Mouse (Mus musculus) midbrain, embryonic 16.5 days (tissue): ENCODE measurements around the gene Rad51d. TPM values are rescaled to one million over a fixed set of nuclear protein-coding genes. Genes with fewer than 3 reads are reported as not detected.
A peak's percentile ranks its signal among the peaks of the same experiment; 100 is the strongest.

ENCODE experiments used
- ATAC-seq: fragments of 200-750 bp; cut with Nextera tagmentation; 2 replicates; pipeline ENCODE4 v1.8.0; 2017; ENCODE audit warnings: moderate TSS enrichment
- H3K27ac ChIP-seq: fragments of 300-500 bp; sonication (generic); 2 replicates; pipeline ENCODE4 v1.5.1; 2014; ENCODE audit warnings: mild to moderate bottlenecking, low read length, mixed read lengths
- H3K27me3 ChIP-seq: fragments of 300-500 bp; sonication (generic); 2 replicates; pipeline ENCODE4 v1.6.1; 2014; ENCODE audit warnings: low read depth, low read length, mixed read lengths; ENCODE audit not compliant: control insufficient read depth, insufficient read depth
- H3K36me3 ChIP-seq: fragments of 300-500 bp; sonication (generic); 2 replicates; pipeline ENCODE4 v1.6.1; 2014; ENCODE audit warnings: mild to moderate bottlenecking, low read length, moderate library complexity, mixed read lengths; ENCODE audit not compliant: control insufficient read depth, insufficient read depth
- H3K4me1 ChIP-seq: fragments of 300-500 bp; sonication (generic); 2 replicates; pipeline ENCODE4 v1.6.1; 2014; ENCODE audit warnings: mild to moderate bottlenecking, low read length, mixed read lengths; ENCODE audit not compliant: control insufficient read depth, insufficient read depth
- H3K4me2 ChIP-seq: fragments of 300-500 bp; sonication (generic); 2 replicates; pipeline ENCODE4 v1.6.1; 2014; ENCODE audit warnings: mild to moderate bottlenecking, low read length, mixed read lengths
- H3K4me3 ChIP-seq: fragments of 300-500 bp; sonication (generic); 2 replicates; pipeline ENCODE4 v1.5.1; 2014; ENCODE audit warnings: low read depth, mild to moderate bottlenecking, low read length, moderate library complexity, mixed read lengths
- H3K9ac ChIP-seq: fragments of 300-500 bp; sonication (generic); 2 replicates; pipeline ENCODE4 v1.6.1; 2014; ENCODE audit warnings: low read depth, low read length, mixed read lengths
- H3K9me3 ChIP-seq: fragments of 300-500 bp; sonication (generic); replicated peaks from 2 replicates; pipeline ENCODE4 v1.6.1; 2014; ENCODE audit warnings: mild to moderate bottlenecking, low read length, mixed read lengths; ENCODE audit not compliant: control insufficient read depth, poor library complexity, severe bottlenecking
- WGBS: fragments of 180-500 bp; shearing (Covaris S2); extraction: QIAGEN DNeasy Blood & Tissue Kit; methylation state at CpG from one replicate; pipeline ENCODE4 v1.1.7; 2014; 5-methylcytosine and 5-hydroxymethylcytosine counted together
- polyA plus RNA-seq: library from polyadenylated mRNA; unstranded; fragments of >200 nt; fragmentation: Nextera tagmentation; extraction: Ambion mirVana; gene quantifications from 2 replicates; pipeline ENCODE4 v1.2.1, GENCODE M21; 2015

Gene Rad51d
- polyA plus RNA-seq, 1 experiment from 2014 or later, result 13.7 TPM

GRCm38 (mm10) chr11:82854111-82854510, 36.3 kb downstream of the Rad51d start:
- Histone ChIP-seq H3K27me3 (no peaks in the 10 kb centered on the region), H3K4me2 (no peak overlapping the region), H3K27ac (no peak overlapping the region), H3K4me1 (no peaks in the 10 kb centered on the region; the same call in 1 of the 2 replicates), H3K36me3 (no peaks in the 10 kb centered on the region), H3K9me3 (no peaks in the 10 kb centered on the region), H3K9ac (no peak overlapping the region), H3K4me3 (no peak overlapping the region)
- ATAC-seq, result no peak
- 89% methylated on average over 6 of the region's 6 CpGs for WGBS

GRCm38 (mm10) chr11:82852958-82853357, 37.5 kb downstream of the Rad51d start:
- no peak for ATAC-seq
- no peaks in the 10 kb centered on the region for H3K36me3 ChIP-seq
- H3K9me3 ChIP-seq, result no peaks in the 10 kb centered on the region
- no peak overlapping the region for H3K27ac ChIP-seq
- no peak overlapping the region for H3K4me3 ChIP-seq
- H3K4me2 ChIP-seq, result no peak overlapping the region
- 90% methylated on average over 7 of the region's 7 CpGs for WGBS
- H3K9ac ChIP-seq, result no peak overlapping the region
- H3K27me3 ChIP-seq, result no peaks in the 10 kb centered on the region
- no peaks in the 10 kb centered on the region; the same call in 1 of the 2 replicates for H3K4me1 ChIP-seq

- no peak overlapping the region for H3K4me2 ChIP-seq
- ATAC-seq, result no peak
- 82% methylated on average over 10 of the region's 10 CpGs for WGBS
- H3K4me3 ChIP-seq, result no peak overlapping the region
- no peaks in the 10 kb centered on the region; the same call in 1 of the 2 replicates for H3K4me1 ChIP-seq
- no peak overlapping the region for H3K27ac ChIP-seq
- no peaks in the 10 kb centered on the region for H3K27me3 ChIP-seq
- H3K9me3 ChIP-seq, result no peaks in the 10 kb centered on the region
- no peaks in the 10 kb centered on the region for H3K36me3 ChIP-seq
- no peak overlapping the region for H3K9ac ChIP-seq
Measured at GRCm38 (mm10) chr11:82852540-82852939, 37.9 kb downstream of the Rad51d start.

- H3K4me3 ChIP-seq, result no peak overlapping the region
- 86% methylated on average over 11 of the region's 11 CpGs for WGBS
- no peak overlapping the region for H3K27ac ChIP-seq
- H3K9me3 ChIP-seq, result no peaks in the 10 kb centered on the region
- no peak for ATAC-seq
- no peak overlapping the region for H3K4me2 ChIP-seq
- no peak overlapping the region for H3K9ac ChIP-seq
- H3K27me3 ChIP-seq, result no peaks in the 10 kb centered on the region
- no peaks in the 10 kb centered on the region for H3K36me3 ChIP-seq
- H3K4me1 ChIP-seq, result peaks cover 3% of the 10 kb centered on the region; the same call in 1 of the 2 replicates
Measured at GRCm38 (mm10) chr11:82852115-82852514, 38.3 kb downstream of the Rad51d start.

- no peak for ATAC-seq
- Histone ChIP-seq H3K9me3 (no peaks in the 10 kb centered on the region), H3K27ac (0 out of 2 replicates have a peak overlapping the region, but pooled peaks have one; percentile 1), H3K4me1 (peaks cover 14% of the 10 kb centered on the region), H3K9ac (no peak overlapping the region), H3K27me3 (no peaks in the 10 kb centered on the region), H3K4me2 (no peak overlapping the region), H3K4me3 (no peak overlapping the region), H3K36me3 (no peaks in the 10 kb centered on the region)
- WGBS, result 46% methylated on average over 5 of the region's 5 CpGs
Measured at GRCm38 (mm10) chr11:82850259-82850658, 40.2 kb downstream of the Rad51d start.

- no peak overlapping the region for H3K27ac ChIP-seq
- no peak for ATAC-seq
- 16% methylated on average over 6 of the region's 6 CpGs for whole genome bisulfite sequencing
- no peak overlapping the region for H3K4me3 ChIP-seq
- no peaks in the 10 kb centered on the region for H3K27me3 ChIP-seq
- no peaks in the 10 kb centered on the region for H3K9me3 ChIP-seq
- H3K4me2 ChIP-seq, result no peak overlapping the region
- no peak overlapping the region for H3K9ac ChIP-seq
- peaks cover 14% of the 10 kb centered on the region for H3K4me1 ChIP-seq
- H3K36me3 ChIP-seq, result no peaks in the 10 kb centered on the region
Measured at GRCm38 (mm10) chr11:82847571-82848000, 42.8 kb downstream of the Rad51d start.

GRCm38 (mm10) chr11:82846938-82847337, 43.5 kb downstream of the Rad51d start:
- Histone ChIP-seq H3K36me3 (no peaks in the 10 kb centered on the region), H3K4me2 (no peak overlapping the region), H3K4me1 (peaks cover 14% of the 10 kb centered on the region), H3K27me3 (no peaks in the 10 kb centered on the region), H3K27ac (no peak overlapping the region), H3K9ac (no peak overlapping the region), H3K9me3 (no peaks in the 10 kb centered on the region), H3K4me3 (no peak overlapping the region)
- WGBS, result 63% methylated on average over 3 of the region's 3 CpGs
- ATAC-seq, result no peak

GRCm38 (mm10) chr11:82846079-82846436, 44.4 kb downstream of the Rad51d start:
- ATAC-seq, result peak; percentile 25; the same call in 1 of the 2 replicates
- H3K9ac ChIP-seq, result peak overlapping the region; percentile 37
- H3K36me3 ChIP-seq, result no peaks in the 10 kb centered on the region
- WGBS, result 41% methylated on average over 4 of the region's 4 CpGs
- H3K27me3 ChIP-seq, result no peaks in the 10 kb centered on the region
- peak overlapping the region; percentile 43 for H3K4me2 ChIP-seq
- peak overlapping the region; percentile 21 for H3K4me3 ChIP-seq
- H3K4me1 ChIP-seq, result peaks cover 14% of the 10 kb centered on the region
- H3K9me3 ChIP-seq, result no peaks in the 10 kb centered on the region
- H3K27ac ChIP-seq, result peak overlapping the region; percentile 33; the same call in 1 of the 2 replicates

- peaks cover 14% of the 10 kb centered on the region for H3K4me1 ChIP-seq
- H3K4me3 ChIP-seq, result peak overlapping the region; percentile 21
- no peaks in the 10 kb centered on the region for H3K9me3 ChIP-seq
- no peaks in the 10 kb centered on the region for H3K36me3 ChIP-seq
- ATAC-seq, result peak; percentile 60; the same call in 1 of the 2 replicates
- H3K27me3 ChIP-seq, result no peaks in the 10 kb centered on the region
- peak overlapping the region; percentile 43 for H3K4me2 ChIP-seq
- peak overlapping the region; percentile 37 for H3K9ac ChIP-seq
- H3K27ac ChIP-seq, result peak overlapping the region; percentile 33; the same call in 1 of the 2 replicates
- 23% methylated on average over 16 of the region's 16 CpGs for WGBS
Measured at GRCm38 (mm10) chr11:82845415-82846078, 44.9 kb downstream of the Rad51d start.
